Mouse (Mus musculus) stomach, postnatal 0 days (tissue): ENCODE measurements at regions not wholly inside any gene's neighbourhood (a gene's known extent, or its start where the extent isn't known, plus 50 kb on each side); places are given as distances from the start of the nearest gene placed in this dataset.

Source experiments
- CTCF ChIP-seq: IDR thresholded peaks from 2 replicates; pipeline ENCODE4 v1.5.1; 2016; ENCODE audit warnings: antibody characterized with exemption, low read depth, mild to moderate bottlenecking, moderate library complexity
- EP300 ChIP-seq: optimal IDR thresholded peaks from 2 replicates; pipeline ENCODE3; 2016; ENCODE audit warnings: antibody characterized with exemption

GRCm38 (mm10) chr8:96550408-96550807, 662.1 kb upstream of the Got2 start:
- TF ChIP-seq EP300 (no peak), CTCF (peak; percentile 54)
